Mouse (Mus musculus) stomach, postnatal 0 days (tissue): Measurements from ENCODE around the gene Slc25a13. TPM values are rescaled to one million over a fixed set of nuclear protein-coding genes. Genes with fewer than 3 reads are reported as not detected.

ENCODE experiments used
- ATAC-seq: fragments of 200-750 bp; cut with Nextera tagmentation; 2 replicates; pipeline ENCODE4 v1.8.0; 2017; ENCODE audit not compliant: low FRiP score, low TSS enrichment
- DNase-seq: peaks from one replicate; pipeline ENCODE4 v3.0.0-alpha.2; 2016; ENCODE audit warnings: low spot score
- H3K27ac ChIP-seq: fragments of 300-500 bp; sonication (generic); replicated peaks from 2 replicates; pipeline ENCODE4 v1.5.1; 2014; ENCODE audit warnings: mild to moderate bottlenecking, control low read depth
- H3K27me3 ChIP-seq: fragments of 300-500 bp; sonication (generic); 2 replicates; pipeline ENCODE4 v1.6.1; 2014; ENCODE audit warnings: low read length; ENCODE audit not compliant: control insufficient read depth, insufficient read depth
- H3K36me3 ChIP-seq: fragments of 300-500 bp; sonication (generic); 2 replicates; pipeline ENCODE4 v1.6.1; 2014; ENCODE audit warnings: low read length, mixed read lengths; ENCODE audit not compliant: control insufficient read depth, insufficient read depth
- H3K4me1 ChIP-seq: fragments of 300-500 bp; sonication (generic); replicated peaks from 2 replicates; pipeline ENCODE4 v1.6.1; 2014; ENCODE audit warnings: antibody characterized with exemption; ENCODE audit not compliant: control insufficient read depth, insufficient read depth
- H3K4me2 ChIP-seq: fragments of 300-500 bp; sonication (generic); replicated peaks from 2 replicates; pipeline ENCODE4 v1.6.1; 2014; ENCODE audit warnings: low read depth, mild to moderate bottlenecking, control low read depth, moderate library complexity
- H3K4me3 ChIP-seq: fragments of 300-500 bp; sonication (generic); 2 replicates; pipeline ENCODE4 v1.5.1; 2014; ENCODE audit warnings: low read depth, low read length, control low read depth
- H3K9ac ChIP-seq: fragments of 300-500 bp; sonication (generic); 2 replicates; pipeline ENCODE4 v1.6.1; 2014; ENCODE audit warnings: mild to moderate bottlenecking, low read length, control low read depth, mixed read lengths
- H3K9me3 ChIP-seq: fragments of 300-500 bp; sonication (generic); 2 replicates; pipeline ENCODE4 v1.6.1; 2016; ENCODE audit warnings: low read length; ENCODE audit not compliant: control insufficient read depth
- CTCF ChIP-seq: IDR thresholded peaks from 2 replicates; pipeline ENCODE4 v1.5.1; 2016; ENCODE audit warnings: antibody characterized with exemption, low read depth, mild to moderate bottlenecking, moderate library complexity
- EP300 ChIP-seq: optimal IDR thresholded peaks from 2 replicates; pipeline ENCODE3; 2016; ENCODE audit warnings: antibody characterized with exemption
- WGBS: fragments of 180-500 bp; shearing (Covaris S2); extraction: QIAGEN DNeasy Blood & Tissue Kit; methylation state at CpG from one replicate; pipeline ENCODE4 v1.1.7; 2014; 5-methylcytosine and 5-hydroxymethylcytosine counted together
- polyA plus RNA-seq: library from polyadenylated mRNA; unstranded; fragments of >200 nt; fragmentation: Nextera tagmentation; extraction: Ambion mirVana; gene quantifications from 2 replicates; pipeline ENCODE4 v1.2.1, GENCODE M21; 2015

Slc25a13 gene
- polyA plus RNA-seq, 1 experiment from 2014 or later, result 18.5 TPM

- Histone ChIP-seq H3K4me1 (no peaks in the 10 kb centered on the region), H3K36me3 (no peaks in the 10 kb centered on the region), H3K9ac (no peak overlapping the region), H3K27ac (no peak overlapping the region), H3K9me3 (no peaks in the 10 kb centered on the region), H3K27me3 (no peaks in the 10 kb centered on the region), H3K4me3 (no peak overlapping the region), H3K4me2 (no peak overlapping the region)
- DNase-seq (no peak), ATAC-seq (no peak)
- no peak for TF ChIP-seq CTCF
- TF ChIP-seq EP300, result no peak
- WGBS, result 7% methylated on average over 3 of the region's 3 CpGs
These were observed 147.0 kb downstream of the Slc25a13 start for GRCm38 (mm10) chr6:6070015-6070414.

GRCm38 (mm10) chr6:6067201-6067600 is 149.8 kb downstream of the Slc25a13 start:
- no peaks in the 10 kb centered on the region for H3K36me3 ChIP-seq
- WGBS, result 87% methylated on average over 6 of the region's 6 CpGs
- no peak overlapping the region for H3K4me2 ChIP-seq
- H3K9ac ChIP-seq, result no peak overlapping the region
- H3K27me3 ChIP-seq, result no peaks in the 10 kb centered on the region
- H3K4me3 ChIP-seq, result no peak overlapping the region
- TF ChIP-seq CTCF (no peak), EP300 (no peak)
- ATAC-seq (no peak), DNase-seq (no peak)
- no peaks in the 10 kb centered on the region for H3K9me3 ChIP-seq
- no peaks in the 10 kb centered on the region for H3K4me1 ChIP-seq
- no peak overlapping the region for H3K27ac ChIP-seq

- no peaks in the 10 kb centered on the region for H3K4me1 ChIP-seq
- DNase-seq (no peak), ATAC-seq (no peak)
- H3K4me2 ChIP-seq, result no peak overlapping the region
- no peak overlapping the region for H3K9ac ChIP-seq
- TF ChIP-seq CTCF, result no peak
- H3K27ac ChIP-seq, result no peak overlapping the region
- no peaks in the 10 kb centered on the region for H3K9me3 ChIP-seq
- 65% methylated on average over 3 of the region's 3 CpGs for WGBS
- H3K36me3 ChIP-seq, result no peaks in the 10 kb centered on the region
- H3K27me3 ChIP-seq, result no peaks in the 10 kb centered on the region
- H3K4me3 ChIP-seq, result no peak overlapping the region
These were observed 158.4 kb downstream of the Slc25a13 start for GRCm38 (mm10) chr6:6058548-6058947.

- Histone ChIP-seq H3K9ac (no peak overlapping the region), H3K27me3 (no peaks in the 10 kb centered on the region), H3K4me2 (no peak overlapping the region), H3K36me3 (no peaks in the 10 kb centered on the region), H3K9me3 (no peaks in the 10 kb centered on the region), H3K4me1 (no peaks in the 10 kb centered on the region), H3K27ac (no peak overlapping the region), H3K4me3 (no peak overlapping the region)
- no peak for TF ChIP-seq CTCF
- TF ChIP-seq EP300, result no peak
- WGBS, result 75% methylated on average over 3 of the region's 3 CpGs
- DNase-seq (no peak), ATAC-seq (no peak)
These were observed 163.0 kb downstream of the Slc25a13 start for GRCm38 (mm10) chr6:6053946-6054345.

GRCm38 (mm10) chr6:6052696-6053095 is 164.3 kb downstream of the Slc25a13 start:
- no peak overlapping the region for H3K27ac ChIP-seq
- no peak overlapping the region for H3K4me3 ChIP-seq
- ATAC-seq (no peak), DNase-seq (no peak)
- H3K27me3 ChIP-seq, result no peaks in the 10 kb centered on the region
- no peak overlapping the region for H3K9ac ChIP-seq
- no peaks in the 10 kb centered on the region for H3K9me3 ChIP-seq
- 62% methylated on average over 11 of the region's 11 CpGs for WGBS
- no peaks in the 10 kb centered on the region for H3K4me1 ChIP-seq
- H3K36me3 ChIP-seq, result no peaks in the 10 kb centered on the region
- no peak overlapping the region for H3K4me2 ChIP-seq
- no peak for TF ChIP-seq CTCF
- no peak for TF ChIP-seq EP300

GRCm38 (mm10) chr6:6046729-6047424 is 170.1 kb downstream of the Slc25a13 start:
- no peak overlapping the region for H3K4me2 ChIP-seq
- DNase-seq, result no peak
- WGBS, result 53% methylated on average over 12 of the region's 12 CpGs
- H3K4me1 ChIP-seq, result no peaks in the 10 kb centered on the region
- H3K9ac ChIP-seq, result no peak overlapping the region
- H3K4me3 ChIP-seq, result no peak overlapping the region
- H3K27me3 ChIP-seq, result no peaks in the 10 kb centered on the region
- peak; percentile 59 for ATAC-seq
- TF ChIP-seq EP300 (no peak), CTCF (no peak)
- no peaks in the 10 kb centered on the region for H3K9me3 ChIP-seq
- no peak overlapping the region for H3K27ac ChIP-seq
- no peaks in the 10 kb centered on the region for H3K36me3 ChIP-seq
